Mouse (Mus musculus): Measurements from ENCODE around the gene Hyal3. TPM values are rescaled to one million over a fixed set of nuclear protein-coding genes. Genes with fewer than 3 reads are reported as not detected.

Gene Hyal3
- total and polyA plus RNA-seq, 3 experiments = 2.3 to 6.8 TPM; not detected in 1

DNA sequence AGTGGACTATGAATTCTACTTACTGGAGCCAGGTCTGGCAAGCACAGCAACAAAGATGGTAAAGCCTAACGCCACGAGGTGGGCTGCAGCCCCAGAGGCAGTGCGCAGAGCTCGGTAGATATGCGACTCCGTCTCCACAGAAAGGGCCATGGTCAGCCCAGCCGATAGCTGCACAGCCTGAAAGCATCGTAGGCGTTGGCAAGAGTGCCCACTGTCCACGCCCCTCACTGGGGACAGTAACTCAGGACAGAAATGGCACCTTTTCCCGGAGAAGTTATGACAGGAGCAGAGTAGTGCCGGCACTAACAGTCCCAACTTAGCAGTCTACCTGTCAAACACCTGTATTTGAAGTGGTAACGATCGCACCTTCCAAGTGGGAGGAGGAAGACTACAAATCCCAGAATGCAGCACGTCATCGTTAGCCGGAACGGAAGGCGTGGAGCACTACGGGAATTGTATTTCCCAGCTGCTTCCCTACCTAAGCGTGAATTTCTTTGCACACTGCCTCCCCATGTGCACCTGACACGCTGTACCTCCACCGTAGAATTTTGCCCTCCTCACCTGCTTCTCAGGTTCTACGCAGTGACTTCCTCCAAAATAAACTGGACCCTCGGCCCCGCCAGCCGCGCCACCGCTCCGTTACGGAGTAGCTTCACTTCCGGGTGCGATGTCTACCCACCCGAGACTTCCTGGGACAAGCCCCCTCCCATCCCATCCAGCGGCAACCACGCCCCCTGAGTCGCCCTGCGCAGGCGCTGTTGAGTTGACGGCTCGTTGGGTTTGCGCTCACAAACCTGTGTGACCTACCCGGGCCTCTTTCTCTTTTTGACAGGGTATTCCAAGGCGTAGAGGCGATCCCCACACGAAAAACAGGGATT lies 38.9 kb upstream of the Hyal3 start, which contains the start of the genes Cyb561d2 and Nprl2:
Cyb561d2 (minus strand) TSS at position 720 of the 878 bp plus-strand sequence.
Nprl2 (plus strand) TSS at position 753 of the 878 bp plus-strand sequence.
- peak within 1 kb of the TSS; percentile 82 for H3K9ac ChIP-seq (ENCODE audit: control insufficient read depth, low read depth, low read length, poor library complexity, severe bottlenecking)
- peaks cover 0 to 6% of the 10 kb centered on the region in 2 experiments; a peak in 2 of 4 replicates for H3K36me3 ChIP-seq (ENCODE audit: control insufficient read depth in 1 of 2, insufficient read depth in 2 of 2, low read length in 2 of 2)
- H3K79me2 ChIP-seq (ENCODE audit: control insufficient read depth, insufficient read depth, low read length, poor library complexity) = peaks cover 16% of the 10 kb centered on the region
- no peaks in the 10 kb centered on the region for H3K27me3 ChIP-seq (ENCODE audit: control insufficient read depth in 1 of 2, insufficient read depth in 2 of 2, low read length in 2 of 2)
- DNase-seq (ENCODE audit: low read depth, low spot score) = peak; percentile 97
- peaks cover 0 to 13% of the 10 kb centered on the region in 2 experiments; a peak in 1 of 4 replicates for H3K4me1 ChIP-seq (ENCODE audit: control insufficient read depth in 1 of 2, insufficient read depth in 2 of 2, low read length in 2 of 2)
- peak within 1 kb of the TSS; percentile 83 for H3K27ac ChIP-seq (ENCODE audit: control insufficient read depth, low read depth, low read length)
- H3K9me3 ChIP-seq (replicated peaks; ENCODE audit: insufficient read depth, low read length) = no peaks in the 10 kb centered on the region
- H3K4me3 ChIP-seq (ENCODE audit: control insufficient read depth in 1 of 2, insufficient read depth in 1 of 2, low read depth in 2 of 2, low read length in 2 of 2) = peak within 1 kb of the TSS; percentile 72 to 90
- TF ChIP-seq HCFC1 (IDR thresholded peaks at IDR 0.05; ENCODE audit: low read depth, low read length) (peak; percentile 99), MYC (IDR thresholded peaks at IDR 0.05; ENCODE audit: low read depth, low read length) (peak; percentile 89), ZC3H11A (IDR thresholded peaks at IDR 0.05; ENCODE audit: low read depth, low read length) (no peak), USF1 (IDR thresholded peaks at IDR 0.05; ENCODE audit: low read depth, low read length) (no peak), GATA1 (IDR thresholded peaks at IDR 0.05; ENCODE audit: low read depth, low read length) (no peak), ETS1 (IDR thresholded peaks at IDR 0.05; ENCODE audit: low read depth, low read length) (no peak), MEF2A (IDR thresholded peaks at IDR 0.05; ENCODE audit: extremely low read depth, insufficient replicate concordance, low read depth, low read length, poor library complexity, severe bottlenecking) (no peak), MXI1 (IDR thresholded peaks at IDR 0.05; ENCODE audit: low read depth, low read length) (peak; percentile 83), EP300 (IDR thresholded peaks at IDR 0.05; ENCODE audit: low read depth in 1 of 2, low read length in 2 of 2) (no peak), ZMIZ1 (IDR thresholded peaks at IDR 0.05; ENCODE audit: low read depth, low read length) (no peak), MAX (IDR thresholded peaks at IDR 0.05; ENCODE audit: low read length) (peak; percentile 10; the same call in 1 of the 2 replicates), SIN3A (IDR thresholded peaks at IDR 0.05; ENCODE audit: low read length) (peak; percentile 95), MAFK (IDR thresholded peaks at IDR 0.05; ENCODE audit: borderline replicate concordance, low read depth, low read length) (no peak), UBTF (IDR thresholded peaks at IDR 0.05; ENCODE audit: borderline replicate concordance, insufficient read depth, low read depth, low read length) (no peak), MAZ (IDR thresholded peaks at IDR 0.05; ENCODE audit: low read depth, low read length) (no peak; the same call in 1 of the 2 replicates), POLR2A (IDR thresholded peaks at IDR 0.05; ENCODE audit: control insufficient read depth in 1 of 2, insufficient read depth in 1 of 2, low read depth in 1 of 2, low read length in 2 of 2, poor library complexity in 1 of 2) (peak; percentile 48 to 83; a peak in 3 of 4 replicates), ZNF384 (IDR thresholded peaks at IDR 0.05; ENCODE audit: low read depth, low read length) (no peak), TCF12 (IDR thresholded peaks at IDR 0.05; ENCODE audit: low read depth, low read length) (no peak; the same call in 1 of the 2 replicates), TBP (IDR thresholded peaks at IDR 0.05; ENCODE audit: low read depth, low read length) (peak; percentile 74), USF2 (IDR thresholded peaks at IDR 0.05; ENCODE audit: borderline replicate concordance in 1 of 2, insufficient read depth in 1 of 2, low read depth in 1 of 2, low read length in 2 of 2) (no peak), RAD21 (IDR thresholded peaks at IDR 0.05; ENCODE audit: low read depth, low read length) (no peak), GABPA (IDR thresholded peaks at IDR 0.05; ENCODE audit: low read depth, low read length) (no peak), KAT2A (conservative IDR thresholded peaks at IDR 0.05; ENCODE audit: low read depth, low read length) (peak; percentile 99), TAL1 (IDR thresholded peaks at IDR 0.05; ENCODE audit: low read length) (no peak), NELFE (IDR thresholded peaks at IDR 0.05; ENCODE audit: low read depth, low read length) (peak; percentile 82), ELF1 (IDR thresholded peaks at IDR 0.05; ENCODE audit: low read depth, low read length) (peak; percentile 91), ZKSCAN1 (IDR thresholded peaks at IDR 0.05; ENCODE audit: low read depth, low read length) (no peak), SMC3 (IDR thresholded peaks at IDR 0.05; ENCODE audit: low read depth, low read length) (no peak), JUND (IDR thresholded peaks at IDR 0.05; ENCODE audit: low read depth, low read length) (no peak), BHLHE40 (IDR thresholded peaks at IDR 0.05; ENCODE audit: borderline replicate concordance, low read depth, low read length) (no peak), CTCF (IDR thresholded peaks at IDR 0.05 in 2 of 3, conservative IDR thresholded peaks at IDR 0.05 in 1 of 3; ENCODE audit: control insufficient read depth in 1 of 3, insufficient read depth in 1 of 3, low read depth in 2 of 3, low read length in 3 of 3, poor library complexity in 1 of 3, severe bottlenecking in 1 of 3) (no peak), NRF1 (IDR thresholded peaks at IDR 0.05; ENCODE audit: insufficient read depth, low read depth, low read length, poor library complexity, severe bottlenecking) (peak; percentile 89), E2F4 (IDR thresholded peaks at IDR 0.05; ENCODE audit: borderline replicate concordance, low read depth, low read length) (no peak), CHD2 (IDR thresholded peaks at IDR 0.05; ENCODE audit: low read length) (peak; percentile 77), POLR2AphosphoS2 (IDR thresholded peaks at IDR 0.05; ENCODE audit: low read length) (0 out of 2 replicates have a peak, but pooled peaks have one; percentile 67)
